Mouse (Mus musculus) kidney, embryonic 16.5 days (tissue): ENCODE data around the gene H1fnt. TPM values are rescaled to one million over a fixed set of nuclear protein-coding genes. Genes with fewer than 3 reads are reported as not detected.

Experiments used
- ATAC-seq: fragments of 200-750 bp; cut with Nextera tagmentation; 2 replicates; pipeline ENCODE4 v1.8.0; 2017; ENCODE audit warnings: moderate TSS enrichment; ENCODE audit not compliant: low FRiP score, low TSS enrichment
- H3K27ac ChIP-seq: fragments of 300-500 bp; sonication (generic); 2 replicates; pipeline ENCODE4 v1.5.1; 2014; ENCODE audit warnings: low read length
- H3K27me3 ChIP-seq: fragments of 300-500 bp; sonication (generic); 2 replicates; pipeline ENCODE4 v1.6.1; 2014; ENCODE audit warnings: low read length, control low read depth, mixed read lengths; ENCODE audit not compliant: insufficient read depth
- H3K36me3 ChIP-seq: fragments of 300-500 bp; sonication (generic); 2 replicates; pipeline ENCODE4 v1.6.1; 2014; ENCODE audit warnings: low read length, control low read depth, mixed read lengths; ENCODE audit not compliant: insufficient read depth
- H3K4me1 ChIP-seq: fragments of 300-500 bp; sonication (generic); 2 replicates; pipeline ENCODE4 v1.6.1; 2014; ENCODE audit warnings: low read length, control low read depth, mixed read lengths; ENCODE audit not compliant: insufficient read depth
- H3K4me2 ChIP-seq: fragments of 300-500 bp; sonication (generic); replicated peaks from 2 replicates; pipeline ENCODE4 v1.6.1; 2014; ENCODE audit warnings: low read depth, low read length
- H3K4me3 ChIP-seq: fragments of 300-500 bp; sonication (generic); 2 replicates; pipeline ENCODE4 v1.5.1; 2014; ENCODE audit warnings: mild to moderate bottlenecking, low read length
- H3K9ac ChIP-seq: fragments of 300-500 bp; sonication (generic); replicated peaks from 2 replicates; pipeline ENCODE4 v1.6.1; 2014; ENCODE audit warnings: low read length
- H3K9me3 ChIP-seq: fragments of 300-500 bp; sonication (generic); 2 replicates; pipeline ENCODE4 v1.6.1; 2016; ENCODE audit warnings: low read length, control low read depth
- WGBS: fragments of 180-500 bp; shearing (Covaris S2); extraction: QIAGEN DNeasy Blood & Tissue Kit; methylation state at CpG from one replicate; pipeline ENCODE4 v1.1.7; 2014; 5-methylcytosine and 5-hydroxymethylcytosine counted together
- polyA plus RNA-seq: library from polyadenylated mRNA; unstranded; fragments of >200 nt; fragmentation: Nextera tagmentation; extraction: Ambion mirVana; gene quantifications from 2 replicates; pipeline ENCODE4 v1.2.1, GENCODE M21; 2015

The H1fnt gene
- polyA plus RNA-seq, 1 experiment from 2014 or later, result not detected

DNA sequence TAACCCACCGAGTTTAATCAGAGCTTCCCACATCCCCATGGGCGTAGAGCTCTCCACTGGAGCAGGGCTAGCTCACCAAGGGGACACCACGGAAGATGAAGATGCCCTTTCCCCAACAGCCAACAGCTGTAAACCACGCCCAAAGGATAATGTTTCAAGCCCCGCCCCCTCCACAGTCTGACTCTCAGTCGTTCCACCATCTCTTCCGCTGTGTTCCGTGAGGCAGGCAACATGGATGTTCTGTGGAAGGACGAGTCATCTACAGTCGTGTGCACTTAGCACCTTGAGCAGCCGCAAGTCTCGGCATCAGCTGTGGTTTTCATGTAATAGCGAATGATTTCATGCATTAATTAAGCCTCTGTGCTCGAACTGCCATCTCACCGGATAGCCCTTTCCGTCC lies 31.5 kb downstream of the H1fnt start:
- Histone ChIP-seq H3K4me3 (no peak overlapping the region), H3K9me3 (no peaks in the 10 kb centered on the region), H3K27ac (no peak overlapping the region), H3K4me1 (no peaks in the 10 kb centered on the region), H3K9ac (no peak overlapping the region), H3K27me3 (no peaks in the 10 kb centered on the region), H3K36me3 (no peaks in the 10 kb centered on the region), H3K4me2 (no peak overlapping the region)
- no peak for ATAC-seq
- 47% methylated on average over 16 of the region's 16 CpGs for WGBS

DNA sequence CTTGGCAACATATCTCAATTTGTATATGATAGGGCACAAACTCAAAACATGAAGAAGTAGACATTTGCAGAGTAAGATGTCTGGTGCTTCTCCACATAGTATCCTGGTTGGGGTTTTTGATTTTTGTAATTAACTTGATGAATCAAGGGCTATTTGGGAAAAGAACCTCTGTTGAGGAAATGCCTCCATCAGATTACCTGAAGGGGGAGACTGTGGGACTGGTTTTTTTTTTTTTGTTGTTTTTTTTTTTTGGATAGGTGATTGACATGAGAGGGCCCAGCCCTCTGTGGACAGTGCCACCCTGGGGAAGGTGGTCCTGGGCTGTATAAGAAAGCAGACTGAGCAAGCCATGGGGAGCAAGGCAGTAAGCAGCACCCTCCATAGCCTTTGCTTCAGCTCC lies 34.7 kb downstream of the H1fnt start:
- H3K27ac ChIP-seq, result no peak overlapping the region
- H3K36me3 ChIP-seq, result no peaks in the 10 kb centered on the region
- no peak overlapping the region for H3K9ac ChIP-seq
- no peak overlapping the region for H3K4me2 ChIP-seq
- H3K4me3 ChIP-seq, result no peak overlapping the region
- H3K9me3 ChIP-seq, result no peaks in the 10 kb centered on the region
- no peak for ATAC-seq
- H3K27me3 ChIP-seq, result no peaks in the 10 kb centered on the region
- H3K4me1 ChIP-seq, result no peaks in the 10 kb centered on the region

DNA sequence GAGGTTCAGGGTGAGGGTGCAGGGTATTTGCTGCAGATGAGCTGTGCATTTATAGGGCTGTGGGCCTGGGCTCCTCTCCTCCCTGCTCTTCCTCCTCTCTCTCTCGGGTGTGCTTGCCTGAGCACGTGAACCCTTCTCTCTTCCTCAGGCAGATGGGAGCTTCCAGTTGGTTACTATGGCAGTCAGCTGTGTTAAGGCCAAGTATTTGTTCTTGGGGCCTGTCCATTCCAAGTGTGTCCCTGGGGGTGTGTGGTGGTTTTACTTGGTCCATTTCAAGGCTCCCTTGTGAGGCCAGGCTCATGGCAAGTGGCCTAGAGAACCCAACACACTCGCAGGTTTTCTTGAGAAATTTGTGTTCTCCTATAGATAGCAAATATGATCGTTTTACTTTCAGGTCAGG lies 36.2 kb downstream of the H1fnt start, which contains the start of the genes Gm44579 and Olfr287:
Gene Gm44579 (minus strand): TSS at position 101 of the 400 bp plus-strand sequence.
Gene Olfr287 (minus strand): TSS at position 180 of the 400 bp plus-strand sequence.
- Histone ChIP-seq H3K4me2 (no peak within 1 kb of the TSS), H3K9ac (no peak within 1 kb of the TSS), H3K27ac (no peak within 1 kb of the TSS), H3K9me3 (no peaks in the 10 kb centered on the region), H3K36me3 (no peaks in the 10 kb centered on the region), H3K27me3 (no peaks in the 10 kb centered on the region), H3K4me1 (no peaks in the 10 kb centered on the region), H3K4me3 (no peak within 1 kb of the TSS)
- ATAC-seq, result no peak
- 60% methylated on average over 4 of the region's 4 CpGs for WGBS

DNA sequence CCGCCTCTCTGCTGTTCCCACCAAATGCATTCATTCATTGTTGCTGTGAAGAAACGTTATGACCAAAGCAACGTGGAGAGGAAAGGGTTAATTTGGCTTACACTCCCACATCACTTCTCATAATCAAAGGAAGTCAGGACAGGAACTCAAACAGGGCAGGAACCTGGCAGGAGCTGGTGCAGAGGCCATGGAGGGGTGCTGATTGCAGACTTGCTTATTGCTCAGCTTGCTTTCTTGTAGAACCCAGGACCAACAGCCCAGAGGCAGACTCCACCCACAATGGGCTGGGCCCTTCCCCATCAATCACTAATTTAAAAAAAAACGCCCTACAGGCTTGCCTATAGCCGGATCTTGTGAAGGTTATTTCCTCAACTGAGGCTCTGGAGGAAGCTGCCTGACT lies 43.0 kb downstream of the H1fnt start:
- Histone ChIP-seq H3K9me3 (no peaks in the 10 kb centered on the region), H3K4me3 (no peak overlapping the region), H3K36me3 (no peaks in the 10 kb centered on the region), H3K27me3 (no peaks in the 10 kb centered on the region), H3K9ac (no peak overlapping the region), H3K4me1 (no peaks in the 10 kb centered on the region), H3K27ac (no peak overlapping the region), H3K4me2 (no peak overlapping the region)
- 51% methylated on average over 5 of the region's 5 CpGs for WGBS
- no peak for ATAC-seq

DNA sequence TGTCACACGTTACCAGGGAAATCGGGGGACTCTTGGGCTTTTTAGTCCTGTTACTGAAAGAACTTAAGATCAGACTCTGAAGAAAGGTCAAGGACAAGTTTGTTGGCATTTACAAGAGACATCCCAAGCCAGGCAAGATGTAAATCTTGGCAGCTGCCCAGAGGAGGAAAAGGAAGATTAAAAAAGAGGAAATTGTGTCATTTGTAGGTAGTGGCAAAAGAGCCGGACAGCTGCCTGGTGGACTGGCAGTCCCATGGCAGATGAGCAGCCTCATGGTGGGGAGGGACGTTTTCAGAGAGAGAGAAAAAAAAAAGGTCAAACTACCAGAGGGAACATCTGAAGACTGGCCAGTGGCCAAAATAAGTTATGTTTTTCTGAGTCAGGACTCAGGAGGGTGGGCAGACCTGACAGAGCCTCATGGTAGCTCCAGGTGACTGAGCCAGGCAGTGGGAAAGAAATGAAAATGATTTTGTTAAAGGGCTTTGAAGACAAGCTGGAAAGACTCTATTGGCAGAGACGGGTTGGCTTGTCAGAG lies 43.7 kb downstream of the H1fnt start:
- Histone ChIP-seq H3K36me3 (no peaks in the 10 kb centered on the region), H3K4me2 (no peak overlapping the region), H3K9ac (no peak overlapping the region), H3K4me3 (no peak overlapping the region), H3K27me3 (no peaks in the 10 kb centered on the region), H3K27ac (no peak overlapping the region), H3K4me1 (no peaks in the 10 kb centered on the region), H3K9me3 (no peaks in the 10 kb centered on the region)
- WGBS, result 63% methylated on average over 5 of the region's 5 CpGs
- no peak for ATAC-seq

DNA sequence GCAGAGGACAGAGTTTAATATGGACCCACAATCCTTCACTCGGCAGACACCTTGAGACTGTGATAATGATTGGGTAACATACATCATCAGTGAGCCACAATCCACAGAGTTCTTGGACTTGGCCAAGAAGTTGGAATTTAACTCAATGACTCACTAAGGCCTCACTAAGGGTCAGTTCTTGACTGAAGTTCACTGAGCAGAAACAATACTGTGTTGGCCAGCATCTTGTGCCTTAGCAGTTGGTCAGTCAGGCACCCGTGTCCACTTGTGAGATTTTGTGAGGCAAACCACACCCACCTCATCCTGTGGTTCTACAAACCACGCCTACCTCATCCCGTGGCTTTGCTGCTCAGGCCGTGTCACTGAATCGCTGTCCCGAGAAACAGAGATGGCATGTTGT lies 47.4 kb downstream of the H1fnt start:
- Histone ChIP-seq H3K36me3 (no peaks in the 10 kb centered on the region), H3K4me1 (no peaks in the 10 kb centered on the region), H3K4me3 (no peak overlapping the region), H3K9ac (no peak overlapping the region), H3K27me3 (no peaks in the 10 kb centered on the region), H3K4me2 (no peak overlapping the region), H3K9me3 (no peaks in the 10 kb centered on the region), H3K27ac (no peak overlapping the region)
- 76% methylated on average over 7 of the region's 7 CpGs for WGBS
- ATAC-seq, result peak; percentile 81

Other genes with a start within 250 kb of the H1fnt start
- 45.7 and 45.8 TPM in 2 replicates for gene Pfkm, start 164.7 kb downstream of the H1fnt start, polyA plus RNA-seq
- gene Senp1, start 163.5 kb downstream of the H1fnt start, polyA plus RNA-seq, result 29.9 and 31.3 TPM in 2 replicates
- gene Asb8, start 91.7 kb downstream of the H1fnt start, polyA plus RNA-seq, result 59.6 and 60.2 TPM in 2 replicates
- 1.8 and 2.1 TPM in 2 replicates for gene Ccdc184, start 90.1 kb downstream of the H1fnt start, polyA plus RNA-seq
- not detected in 2 replicates for gene Olfr288, start 61.8 kb downstream of the H1fnt start, polyA plus RNA-seq
- gene Gm44579, start 36.3 kb downstream of the H1fnt start, polyA plus RNA-seq, result not detected in 2 replicates
- not detected in 2 replicates for gene Olfr287, start 36.2 kb downstream of the H1fnt start, polyA plus RNA-seq
- not detected in 2 replicates for gene Olfr286, start 22.8 kb downstream of the H1fnt start, polyA plus RNA-seq
- gene Zfp641, start 38.9 kb upstream of the H1fnt start, polyA plus RNA-seq, result 2.2 and 2.3 TPM in 2 replicates
- not detected in 2 replicates for gene Olfr285, start 60.1 kb upstream of the H1fnt start, polyA plus RNA-seq
- gene Olfr284, start 83.7 kb upstream of the H1fnt start, polyA plus RNA-seq, result not detected in 2 replicates
- gene Olfr283, start 123.7 kb upstream of the H1fnt start, polyA plus RNA-seq, result not detected in 2 replicates
- gene Olfr282, start 173.9 kb upstream of the H1fnt start, polyA plus RNA-seq, result not detected in 2 replicates
- gene Olfr281, start 195.3 kb upstream of the H1fnt start, polyA plus RNA-seq, result not detected in 2 replicates
- not detected in 2 replicates for gene OR5BS1P, start 212.6 kb upstream of the H1fnt start, polyA plus RNA-seq
- gene Lalba, start 225.4 kb upstream of the H1fnt start, polyA plus RNA-seq, result 0.21 and 0.55 TPM in 2 replicates
- not detected in 2 replicates for gene Olfr279, start 235.1 kb upstream of the H1fnt start, polyA plus RNA-seq